Mouse (Mus musculus): Measurements from ENCODE around the gene Cabcoco1. TPM values are rescaled to one million over a fixed set of nuclear protein-coding genes. Genes with fewer than 3 reads are reported as not detected.

The Cabcoco1 gene
- polyA plus RNA-seq (2012; ENCODE audit: insufficient read depth, insufficient read length, missing spikeins): not detected in 2 replicates

- Histone ChIP-seq H3K27ac (ENCODE audit: insufficient read depth, low read depth, low read length) (no peak within 1 kb of the TSS), H3K4me3 (ENCODE audit: insufficient read depth, low read length) (peak within 1 kb of the TSS; percentile 29), H3K4me1 (ENCODE audit: control insufficient read depth, insufficient read depth, low read length) (no peaks in the 10 kb centered on the region)
- no peak for TF ChIP-seq POLR2A (IDR thresholded peaks at IDR 0.05; ENCODE audit: borderline replicate concordance, low read depth, low read length)
- TF ChIP-seq CTCF (IDR thresholded peaks at IDR 0.05; ENCODE audit: low read depth, low read length): no peak
These were observed at the start of gene Cabcoco1 for GRCm38 (mm10) chr10:68541139-68541942. TSS of gene Cabcoco1 (minus strand) at chr10:68541896.

DNA sequence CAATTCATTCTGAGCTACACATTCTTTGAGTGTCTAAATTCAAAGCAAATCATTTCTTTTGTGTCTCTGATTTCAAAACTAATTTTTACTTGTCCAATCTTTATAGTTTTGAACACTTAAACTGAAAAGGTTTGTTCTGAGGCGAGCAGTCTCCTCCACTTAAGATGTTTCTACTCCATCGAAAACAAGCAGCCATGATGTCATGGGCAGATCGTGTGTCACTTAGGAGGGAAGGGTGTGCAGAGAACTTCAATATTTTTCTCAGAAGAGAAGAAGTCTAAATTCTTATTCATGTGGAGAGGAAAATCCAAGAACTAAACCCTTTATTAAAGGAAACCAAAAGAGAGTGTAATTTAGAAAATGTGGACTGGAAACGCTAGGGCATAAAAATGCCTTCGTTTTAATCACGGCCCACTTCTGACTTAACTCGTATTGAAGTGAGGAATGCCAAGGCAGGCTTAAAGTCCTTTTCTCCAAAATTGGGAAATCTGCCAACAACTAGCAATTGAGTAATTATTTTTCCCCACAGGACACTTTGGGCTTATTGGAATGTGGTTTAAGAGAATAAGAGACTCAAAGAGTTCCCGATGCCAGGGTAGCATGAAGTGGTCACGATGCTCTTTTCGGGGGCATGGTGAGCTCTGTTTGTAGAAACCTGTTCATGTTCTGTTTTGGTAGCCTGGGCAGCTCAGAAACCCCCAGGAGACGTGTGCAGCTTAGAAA lies 48.0 kb upstream of the Cabcoco1 start:
- Histone ChIP-seq H3K4me3 (ENCODE audit: insufficient read depth, low read length) (no peak overlapping the region), H3K4me1 (ENCODE audit: control insufficient read depth, insufficient read depth, low read length) (no peaks in the 10 kb centered on the region), H3K27ac (ENCODE audit: insufficient read depth, low read depth, low read length) (no peak overlapping the region)
- TF ChIP-seq CTCF (IDR thresholded peaks at IDR 0.05; ENCODE audit: low read depth, low read length) (no peak), POLR2A (IDR thresholded peaks at IDR 0.05; ENCODE audit: borderline replicate concordance, low read depth, low read length) (no peak)

DNA sequence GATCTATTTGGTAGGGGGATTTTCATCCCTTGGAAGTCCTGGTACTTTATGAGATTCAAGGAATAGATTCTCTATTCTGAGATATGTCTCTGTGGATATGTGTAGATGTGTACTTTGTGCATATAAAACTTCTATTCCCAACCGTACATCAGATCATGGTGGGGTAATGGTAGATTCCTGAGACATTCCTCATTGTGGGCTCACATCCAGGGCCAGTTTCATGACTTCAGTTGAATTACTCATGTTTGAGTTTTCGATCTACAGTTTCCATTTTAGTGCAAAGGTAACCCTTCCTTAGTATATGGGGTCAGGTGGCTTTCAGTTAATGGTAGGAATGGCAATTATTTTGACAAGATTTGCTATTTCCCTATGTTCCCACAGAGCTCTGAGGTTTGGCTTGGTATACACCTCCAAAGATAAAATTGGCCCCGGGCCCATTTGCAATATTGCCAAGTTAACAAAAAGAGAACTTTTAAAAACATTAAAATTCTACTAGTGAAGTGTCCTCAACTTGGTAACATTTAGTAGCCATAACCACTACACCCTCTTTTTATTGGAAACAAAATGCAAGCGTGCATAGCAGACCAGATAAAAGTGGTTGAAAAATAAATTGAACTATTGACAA lies 45.8 kb upstream of the Cabcoco1 start:
- Histone ChIP-seq H3K4me3 (ENCODE audit: insufficient read depth, low read length) (no peak overlapping the region), H3K27ac (ENCODE audit: insufficient read depth, low read depth, low read length) (no peak overlapping the region), H3K4me1 (ENCODE audit: control insufficient read depth, insufficient read depth, low read length) (no peaks in the 10 kb centered on the region)
- no peak for TF ChIP-seq POLR2A (IDR thresholded peaks at IDR 0.05; ENCODE audit: borderline replicate concordance, low read depth, low read length)
- TF ChIP-seq CTCF (IDR thresholded peaks at IDR 0.05; ENCODE audit: low read depth, low read length): no peak

DNA sequence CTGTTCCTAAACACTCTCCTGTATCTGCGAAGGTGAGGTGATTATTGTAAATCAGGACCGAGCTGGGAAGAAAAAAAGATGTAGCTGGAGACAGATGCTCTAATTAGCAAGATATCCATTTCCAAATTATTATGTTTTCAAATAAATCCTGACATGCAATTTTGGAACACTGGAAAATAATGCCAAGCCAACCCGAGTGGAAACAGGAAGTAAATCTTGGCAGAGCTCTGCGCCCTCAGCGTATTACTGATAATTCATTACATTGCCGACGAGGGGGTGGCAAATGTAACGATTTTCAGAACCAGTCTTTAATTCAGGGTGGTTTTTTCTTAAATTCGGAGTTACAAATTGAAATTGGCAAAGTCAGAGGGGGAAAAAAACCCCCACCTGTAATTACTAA lies 35.6 kb upstream of the Cabcoco1 start:
- H3K4me1 ChIP-seq (ENCODE audit: control insufficient read depth, insufficient read depth, low read length): no peaks in the 10 kb centered on the region
- H3K4me3 ChIP-seq (ENCODE audit: insufficient read depth, low read length): no peak overlapping the region
- no peak overlapping the region for H3K27ac ChIP-seq (ENCODE audit: insufficient read depth, low read depth, low read length)
- no peak for TF ChIP-seq CTCF (IDR thresholded peaks at IDR 0.05; ENCODE audit: low read depth, low read length)
- TF ChIP-seq POLR2A (IDR thresholded peaks at IDR 0.05; ENCODE audit: borderline replicate concordance, low read depth, low read length): no peak

DNA sequence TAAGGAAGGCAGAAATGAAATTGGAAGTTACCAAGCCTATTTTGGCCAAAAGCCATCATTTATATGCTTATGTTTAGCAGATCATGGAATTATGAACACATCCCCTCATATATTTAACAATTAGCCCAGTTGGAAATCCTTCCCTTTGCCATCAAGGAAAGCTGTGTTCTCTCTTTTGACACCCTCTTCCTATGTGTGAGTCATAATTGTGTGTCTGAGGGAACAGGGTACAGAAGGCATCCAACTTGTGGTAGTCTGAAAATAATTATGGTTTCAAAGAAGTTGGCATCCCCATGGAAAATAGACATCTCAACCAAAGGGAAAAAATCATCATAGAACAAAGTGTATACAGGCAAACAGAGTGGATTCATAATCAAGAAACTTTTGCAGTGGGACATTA lies 26.5 kb upstream of the Cabcoco1 start:
- H3K4me3 ChIP-seq (ENCODE audit: insufficient read depth, low read length): no peak overlapping the region
- H3K4me1 ChIP-seq (ENCODE audit: control insufficient read depth, insufficient read depth, low read length): no peaks in the 10 kb centered on the region
- H3K27ac ChIP-seq (ENCODE audit: insufficient read depth, low read depth, low read length): no peak overlapping the region
- TF ChIP-seq CTCF (IDR thresholded peaks at IDR 0.05; ENCODE audit: low read depth, low read length): no peak
- TF ChIP-seq POLR2A (IDR thresholded peaks at IDR 0.05; ENCODE audit: borderline replicate concordance, low read depth, low read length): no peak

- Histone ChIP-seq H3K4me1 (ENCODE audit: control insufficient read depth, insufficient read depth, low read length) (no peaks in the 10 kb centered on the region), H3K4me3 (ENCODE audit: insufficient read depth, low read length) (no peak overlapping the region), H3K27ac (ENCODE audit: insufficient read depth, low read depth, low read length) (no peak overlapping the region)
- TF ChIP-seq CTCF (IDR thresholded peaks at IDR 0.05; ENCODE audit: low read depth, low read length) (no peak), POLR2A (IDR thresholded peaks at IDR 0.05; ENCODE audit: borderline replicate concordance, low read depth, low read length) (no peak)
These were observed 20.6 kb upstream of the Cabcoco1 start for GRCm38 (mm10) chr10:68562344-68562743.

- Histone ChIP-seq H3K4me1 (ENCODE audit: control insufficient read depth, insufficient read depth, low read length) (no peaks in the 10 kb centered on the region), H3K4me3 (ENCODE audit: insufficient read depth, low read length) (no peak overlapping the region), H3K27ac (ENCODE audit: insufficient read depth, low read depth, low read length) (no peak overlapping the region)
- TF ChIP-seq POLR2A (IDR thresholded peaks at IDR 0.05; ENCODE audit: borderline replicate concordance, low read depth, low read length): no peak
- no peak for TF ChIP-seq CTCF (IDR thresholded peaks at IDR 0.05; ENCODE audit: low read depth, low read length)
These were observed 17.1 kb upstream of the Cabcoco1 start for GRCm38 (mm10) chr10:68558828-68559219.

DNA sequence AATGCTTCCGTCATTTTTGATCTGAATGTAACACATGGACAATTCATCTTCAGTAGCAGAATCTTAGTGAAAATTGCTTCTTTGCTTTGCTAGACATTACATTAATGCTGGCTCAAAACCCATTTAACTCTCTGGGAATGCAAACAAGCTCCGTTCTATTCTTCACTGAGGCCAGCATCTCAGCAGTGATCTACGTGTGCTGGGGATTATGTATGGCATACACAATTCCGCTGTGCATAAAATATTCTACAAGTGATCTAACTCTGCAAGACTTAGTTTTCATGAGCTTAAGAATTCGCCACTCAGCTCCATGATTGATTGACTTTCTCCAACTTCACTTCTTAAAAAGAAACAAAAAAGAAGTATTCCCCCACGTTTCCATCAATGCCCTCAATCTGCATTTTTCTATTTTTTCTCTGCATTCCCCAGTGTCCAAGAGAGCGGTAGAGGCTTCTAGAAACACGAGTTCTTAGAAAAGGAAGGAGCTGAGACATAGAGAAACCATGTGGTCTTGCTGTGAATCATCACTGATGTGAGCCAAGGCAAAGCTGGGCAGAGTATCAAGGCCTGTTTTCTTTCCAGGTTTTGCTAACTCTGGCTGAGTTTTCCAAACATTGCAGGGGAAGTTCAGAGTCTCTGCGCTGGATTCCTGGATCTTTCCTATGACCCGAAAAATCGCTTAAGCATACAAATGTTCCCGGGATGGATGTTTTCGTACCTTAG lies 16.6 kb upstream of the Cabcoco1 start:
- Histone ChIP-seq H3K27ac (ENCODE audit: insufficient read depth, low read depth, low read length) (no peak overlapping the region), H3K4me1 (ENCODE audit: control insufficient read depth, insufficient read depth, low read length) (no peaks in the 10 kb centered on the region), H3K4me3 (ENCODE audit: insufficient read depth, low read length) (no peak overlapping the region)
- TF ChIP-seq POLR2A (IDR thresholded peaks at IDR 0.05; ENCODE audit: borderline replicate concordance, low read depth, low read length): no peak
- TF ChIP-seq CTCF (IDR thresholded peaks at IDR 0.05; ENCODE audit: low read depth, low read length): no peak

DNA sequence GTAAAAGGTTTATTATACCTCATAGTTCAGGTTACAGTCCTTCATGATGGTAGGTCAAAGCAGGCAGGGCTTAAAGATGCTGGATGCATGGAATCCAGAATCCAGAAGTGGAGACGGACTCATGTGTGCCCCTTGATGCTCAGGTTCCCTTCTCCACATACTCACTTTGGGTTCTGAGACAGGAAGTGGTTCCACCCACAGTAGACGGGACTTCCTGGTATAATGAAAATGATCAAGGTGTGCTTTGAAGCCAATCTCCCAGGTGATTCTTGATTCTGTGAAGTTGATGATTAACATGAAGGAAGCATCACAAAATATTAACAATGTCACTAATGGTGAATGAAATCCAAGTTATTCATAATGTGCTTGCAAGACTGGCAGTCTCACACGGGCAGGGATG lies 12.0 kb upstream of the Cabcoco1 start:
- H3K4me1 ChIP-seq (ENCODE audit: control insufficient read depth, insufficient read depth, low read length): no peaks in the 10 kb centered on the region
- H3K27ac ChIP-seq (ENCODE audit: insufficient read depth, low read depth, low read length): no peak overlapping the region
- TF ChIP-seq POLR2A (IDR thresholded peaks at IDR 0.05; ENCODE audit: borderline replicate concordance, low read depth, low read length): no peak
- TF ChIP-seq CTCF (IDR thresholded peaks at IDR 0.05; ENCODE audit: low read depth, low read length): no peak
- H3K4me3 ChIP-seq (ENCODE audit: insufficient read depth, low read length): no peak overlapping the region
